Mouse (Mus musculus): ENCODE results near the gene Cpped1.

DNA sequence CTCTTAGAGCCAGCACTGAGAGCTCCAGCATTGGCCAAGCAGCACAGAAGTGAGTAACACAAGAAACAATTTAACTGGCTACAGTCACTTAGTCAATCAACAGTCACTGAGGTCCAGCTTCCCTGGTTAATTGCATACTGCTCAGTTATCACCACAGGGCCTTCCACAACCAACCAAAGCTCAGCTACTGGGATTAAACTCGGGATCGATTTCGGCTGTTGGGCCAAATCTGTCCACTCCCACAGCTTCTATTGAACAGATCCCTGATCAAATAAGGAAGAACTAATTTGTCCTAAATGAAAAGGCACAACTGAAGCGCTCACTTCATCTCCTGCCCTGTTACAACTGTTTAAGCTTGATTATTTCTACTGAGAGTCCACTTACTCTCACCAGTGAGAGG lies 4.0 kb downstream of the Cpped1 start:
- no peak for TF ChIP-seq POLR2A (IDR thresholded peaks at IDR 0.05; ENCODE audit: insufficient read length, low read depth)
- no peak for TF ChIP-seq POLR2AphosphoS2 (IDR thresholded peaks at IDR 0.05; ENCODE audit: insufficient read length, low read depth)
- no peak for TF ChIP-seq CEBPB (IDR thresholded peaks at IDR 0.05; ENCODE audit: insufficient read depth, poor library complexity, severe bottlenecking)
- TF ChIP-seq E2F4 (IDR thresholded peaks at IDR 0.05; ENCODE audit: insufficient read depth): no peak
- TF ChIP-seq TCF12 (IDR thresholded peaks at IDR 0.05; ENCODE audit: insufficient read depth, poor library complexity, severe bottlenecking): no peak
- no peak for TF ChIP-seq MYOD1 (IDR thresholded peaks at IDR 0.05; ENCODE audit: control insufficient read depth in 1 of 3, insufficient read length in 2 of 3, low read depth in 2 of 3)
- TF ChIP-seq SRF (IDR thresholded peaks at IDR 0.05; ENCODE audit: control insufficient read depth, insufficient read length, low read depth): no peak
- TF ChIP-seq MYOG (IDR thresholded peaks at IDR 0.05; ENCODE audit: control insufficient read depth in 1 of 3, insufficient read depth in 1 of 3, insufficient read length in 2 of 3, low read depth in 2 of 3): no peak
- no peak for TF ChIP-seq USF1 (IDR thresholded peaks at IDR 0.05; ENCODE audit: low read depth)

Data from myocyte (in vitro differentiated cells).